Mouse (Mus musculus): ENCODE measurements around the gene Nomo1.

Nomo1 gene

GRCm38 (mm10) chr7:46103075-46103591, 69.6 kb downstream of the Nomo1 start:
- no peak for DNase-seq (ENCODE audit: low spot score in 2 of 2)

GRCm38 (mm10) chr7:46103771-46104170, 70.3 kb downstream of the Nomo1 start:
- DNase-seq (ENCODE audit: low spot score in 2 of 2), result no peak

GRCm38 (mm10) chr7:46104256-46104915, 70.9 kb downstream of the Nomo1 start:
- DNase-seq (ENCODE audit: low spot score in 2 of 2), result no peak

DNA sequence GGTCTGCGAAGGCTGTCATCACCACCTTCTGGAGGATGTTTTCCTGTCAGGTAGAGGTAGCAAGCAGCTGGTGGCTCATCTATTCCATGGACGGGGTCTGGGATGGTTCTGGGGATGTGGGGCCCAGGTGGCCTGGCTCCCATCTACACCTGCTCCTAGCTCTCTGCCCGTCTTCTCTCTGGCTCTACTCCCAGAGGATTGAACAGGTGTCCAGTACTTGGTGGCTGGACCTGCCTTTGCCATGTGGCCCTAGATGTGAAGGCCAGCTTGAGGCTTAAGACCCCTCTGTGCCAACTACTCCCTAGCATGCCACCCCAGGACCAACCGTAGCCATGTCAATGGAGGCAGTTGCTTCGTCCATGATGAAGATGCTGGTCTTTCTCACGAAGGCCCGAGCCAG, 72.0 kb downstream of the Nomo1 start:
- DNase-seq (ENCODE audit: low spot score in 2 of 2), result no peak

- DNase-seq (ENCODE audit: low spot score in 2 of 2), result no peak
Measured at GRCm38 (mm10) chr7:46110079-46110478, 76.6 kb downstream of the Nomo1 start.

- DNase-seq (ENCODE audit: low spot score in 2 of 2), result no peak
Measured at GRCm38 (mm10) chr7:46111212-46111817, 77.8 kb downstream of the Nomo1 start.

DNA sequence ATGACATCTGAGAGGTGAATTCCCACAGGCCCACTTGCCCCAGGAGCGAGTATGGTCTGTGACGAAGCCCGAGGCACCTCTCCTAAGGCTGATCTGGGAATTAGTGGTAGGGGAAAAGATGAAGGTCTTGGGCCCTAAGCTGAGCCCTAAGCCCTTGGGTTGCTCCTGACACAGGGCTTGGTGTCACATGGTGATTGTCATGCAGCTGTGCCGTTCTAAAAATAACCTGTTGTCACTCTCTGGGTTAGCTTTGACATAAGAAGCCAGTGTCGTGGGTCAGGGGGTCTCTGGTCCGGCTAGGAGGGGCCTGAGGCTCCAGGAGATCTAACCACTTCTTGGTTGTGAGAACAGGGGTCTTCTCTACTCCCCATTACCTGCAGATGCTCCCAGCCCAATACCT, 78.4 kb downstream of the Nomo1 start:
- no peak for DNase-seq (ENCODE audit: low spot score in 2 of 2)

- no peak for DNase-seq (ENCODE audit: low spot score in 2 of 2)
Measured at GRCm38 (mm10) chr7:46113435-46113834, 79.9 kb downstream of the Nomo1 start.

GRCm38 (mm10) chr7:46116118-46116581, 82.7 kb downstream of the Nomo1 start:
- DNase-seq (ENCODE audit: low spot score in 2 of 2), result no peak

DNA sequence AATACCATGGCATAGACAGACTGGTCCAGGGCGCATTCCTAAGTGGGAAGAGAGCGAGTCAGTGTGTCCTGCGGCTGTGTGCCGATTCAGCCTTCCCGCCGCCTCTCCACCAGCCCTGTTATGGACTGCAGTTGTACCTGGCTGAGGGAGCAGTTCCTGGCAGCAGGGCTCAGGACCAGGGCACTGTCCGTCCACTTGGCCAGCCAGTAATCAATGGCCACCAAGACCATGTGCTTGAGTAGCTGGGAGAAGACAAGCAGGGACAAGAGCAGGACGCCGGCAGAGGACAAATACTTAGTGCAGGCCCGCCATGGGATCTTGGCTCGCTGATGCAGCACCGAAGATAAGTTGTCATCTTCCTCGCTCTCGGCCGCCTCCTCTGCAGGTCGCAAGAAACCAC, 83.5 kb downstream of the Nomo1 start:
- DNase-seq (ENCODE audit: low spot score in 2 of 2), result no peak

GRCm38 (mm10) chr7:46122964-46123363, 89.5 kb downstream of the Nomo1 start:
- no peak for DNase-seq (ENCODE audit: low spot score in 2 of 2)

- DNase-seq (ENCODE audit: low spot score in 2 of 2), result no peak
Measured at GRCm38 (mm10) chr7:46124460-46124859, 91.0 kb downstream of the Nomo1 start.

DNA sequence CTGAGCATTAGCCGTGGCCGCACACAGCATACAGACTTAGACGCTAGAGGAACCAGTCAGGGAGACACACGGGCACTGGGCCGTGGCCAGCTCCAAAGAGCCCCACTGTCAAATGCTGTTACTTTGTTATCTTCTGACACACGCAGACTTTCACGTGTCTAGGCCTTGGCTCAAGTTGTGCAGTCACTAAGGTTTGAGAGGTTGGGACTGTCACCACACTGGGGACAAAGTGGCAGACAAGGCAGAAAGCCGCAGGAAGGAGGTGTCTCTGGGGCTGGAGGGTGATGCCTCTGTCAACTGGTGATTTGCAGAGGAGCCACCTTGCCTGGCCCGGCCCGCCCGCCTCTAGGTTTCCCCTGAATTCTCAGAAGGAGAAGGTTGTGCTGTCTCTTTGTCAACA, 91.8 kb downstream of the Nomo1 start:
- DNase-seq (ENCODE audit: low spot score in 2 of 2), result no peak

- no peak for DNase-seq (ENCODE audit: low spot score in 2 of 2)
Measured at GRCm38 (mm10) chr7:46128196-46128595, 94.7 kb downstream of the Nomo1 start.

DNA sequence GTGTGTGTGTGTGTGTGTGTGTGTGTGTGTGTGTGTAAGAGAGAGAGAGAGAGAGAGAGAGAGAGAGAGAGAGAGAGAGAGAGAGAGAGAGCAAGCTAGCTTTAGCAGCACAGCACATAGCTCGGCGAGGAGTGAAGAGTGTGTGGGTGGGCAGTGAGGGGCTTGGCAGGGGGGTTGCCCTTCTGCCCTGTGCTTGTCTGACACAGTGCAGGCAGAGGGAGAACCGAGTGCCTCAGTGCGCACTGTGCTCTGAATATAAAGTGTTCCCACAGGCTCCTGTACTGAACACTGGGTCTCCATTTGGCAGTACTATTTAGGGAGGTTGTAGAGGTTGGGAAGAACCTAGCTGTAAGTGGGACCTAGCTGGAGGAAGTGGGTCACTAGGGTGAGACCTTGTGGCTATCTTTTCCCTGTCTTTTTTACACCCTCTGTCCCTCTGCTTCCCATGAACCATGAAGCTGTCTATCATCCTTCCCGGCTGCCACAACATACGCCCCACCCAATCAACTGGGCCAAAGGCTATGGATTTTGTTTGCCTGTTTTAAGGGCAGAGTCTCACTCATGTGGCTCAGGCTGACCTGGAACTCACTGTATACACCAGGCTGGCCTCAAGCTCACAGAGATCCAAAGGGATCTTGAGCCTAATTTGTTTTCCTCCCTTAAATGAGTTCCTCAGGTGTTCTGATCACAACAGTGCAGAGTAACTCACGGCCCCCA, 96.1 kb downstream of the Nomo1 start:
- DNase-seq (ENCODE audit: low spot score in 2 of 2), result no peak

GRCm38 (mm10) chr7:46130723-46131122, 97.2 kb downstream of the Nomo1 start:
- DNase-seq (ENCODE audit: low spot score in 2 of 2), result no peak

- DNase-seq (ENCODE audit: low spot score in 2 of 2), result no peak
Measured at GRCm38 (mm10) chr7:46131266-46131665, 97.8 kb downstream of the Nomo1 start.

DNA sequence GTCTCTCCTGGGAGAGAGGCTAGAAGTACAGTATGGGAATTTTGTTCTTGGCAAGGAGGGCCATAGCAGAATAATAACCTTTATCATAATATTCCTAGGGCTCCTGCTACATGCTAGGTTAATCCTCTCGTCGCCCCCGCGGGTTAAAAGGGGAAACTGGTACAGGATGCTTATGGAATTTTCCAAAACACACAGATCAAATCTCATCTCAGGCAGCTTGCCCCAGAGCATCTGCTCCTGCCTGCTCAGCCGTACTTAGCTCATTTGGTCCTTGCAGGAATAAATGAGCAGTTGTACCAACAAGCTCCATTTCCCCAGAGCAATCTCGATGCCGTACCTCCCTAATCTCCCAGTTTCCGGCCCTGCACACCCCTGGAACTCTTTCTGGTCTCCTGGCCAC, 98.3 kb downstream of the Nomo1 start:
- DNase-seq (ENCODE audit: low spot score in 2 of 2), result no peak

- no peak for DNase-seq (ENCODE audit: low spot score in 2 of 2)
Measured at GRCm38 (mm10) chr7:46132229-46132628, 98.7 kb downstream of the Nomo1 start.
